Mouse (Mus musculus): ENCODE measurements at regions not wholly inside any gene's neighbourhood (a gene's known extent, or its start where the extent isn't known, plus 50 kb on each side); places are given as distances from the start of the nearest gene placed in this dataset.

DNA sequence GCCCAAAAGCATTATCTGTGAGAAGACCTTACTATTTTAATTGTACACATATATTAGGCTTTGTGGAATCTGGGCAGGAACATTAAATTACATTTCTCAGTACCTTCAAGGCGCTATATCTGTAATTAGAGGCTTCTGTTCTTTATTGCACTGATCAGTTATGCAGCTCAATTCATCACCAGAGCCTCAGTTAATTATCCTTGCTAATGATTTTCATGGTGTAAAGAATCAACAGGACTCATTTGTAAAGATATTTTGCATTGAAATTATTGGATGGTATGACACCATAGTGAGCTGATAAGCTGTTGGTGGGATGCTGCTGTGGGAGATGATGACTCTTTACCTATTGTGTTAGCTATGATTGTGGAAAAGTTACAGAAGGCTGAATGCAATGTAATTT lies 1490.9 kb upstream of the Slc39a10 start:
- H3K4me2 ChIP-seq (replicated peaks): no peak overlapping the region
- no peak overlapping the region for H3K4me3 ChIP-seq
- no peaks in the 10 kb centered on the region for H3K4me1 ChIP-seq
- H3K27ac ChIP-seq: no peak overlapping the region
- no peaks in the 10 kb centered on the region for H3K36me3 ChIP-seq
- ATAC-seq (ENCODE audit: low FRiP score): 0 out of 2 replicates have a peak, but pooled peaks have one; percentile 22
- no peaks in the 10 kb centered on the region for H3K9me3 ChIP-seq (replicated peaks)
- WGBS: 73% methylated on average over 1 of the region's 1 CpGs
- no peak overlapping the region for H3K9ac ChIP-seq
- no peaks in the 10 kb centered on the region for H3K27me3 ChIP-seq

DNA sequence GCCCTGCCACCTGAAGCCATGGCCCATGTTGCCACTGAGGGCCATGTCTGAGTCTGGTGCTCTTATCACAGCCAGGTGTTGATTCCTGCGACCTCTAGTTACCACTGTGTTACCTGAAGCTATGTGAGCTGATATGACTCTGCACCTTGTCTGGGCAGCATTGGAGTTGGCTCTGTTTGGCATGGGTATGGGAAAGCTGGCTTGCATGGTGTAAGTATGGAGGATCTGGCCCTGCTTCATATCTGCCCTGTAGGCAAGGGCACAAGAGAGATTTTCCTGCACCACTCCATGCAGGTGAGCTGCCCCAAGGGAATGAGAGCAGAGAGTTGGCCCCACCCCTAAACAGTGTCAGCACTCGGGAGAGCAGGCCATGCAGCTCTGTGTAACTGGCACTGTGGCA lies 1487.5 kb upstream of the Slc39a10 start:
- no peak overlapping the region for H3K9ac ChIP-seq
- no peak overlapping the region for H3K27ac ChIP-seq
- no peak overlapping the region for H3K4me2 ChIP-seq (replicated peaks)
- H3K4me3 ChIP-seq: no peak overlapping the region
- no peaks in the 10 kb centered on the region for H3K36me3 ChIP-seq
- no peaks in the 10 kb centered on the region for H3K4me1 ChIP-seq
- H3K27me3 ChIP-seq: no peaks in the 10 kb centered on the region
- 72% methylated on average over 2 of the region's 2 CpGs for WGBS
- ATAC-seq (ENCODE audit: low FRiP score): no peak
- no peaks in the 10 kb centered on the region for H3K9me3 ChIP-seq (replicated peaks)

DNA sequence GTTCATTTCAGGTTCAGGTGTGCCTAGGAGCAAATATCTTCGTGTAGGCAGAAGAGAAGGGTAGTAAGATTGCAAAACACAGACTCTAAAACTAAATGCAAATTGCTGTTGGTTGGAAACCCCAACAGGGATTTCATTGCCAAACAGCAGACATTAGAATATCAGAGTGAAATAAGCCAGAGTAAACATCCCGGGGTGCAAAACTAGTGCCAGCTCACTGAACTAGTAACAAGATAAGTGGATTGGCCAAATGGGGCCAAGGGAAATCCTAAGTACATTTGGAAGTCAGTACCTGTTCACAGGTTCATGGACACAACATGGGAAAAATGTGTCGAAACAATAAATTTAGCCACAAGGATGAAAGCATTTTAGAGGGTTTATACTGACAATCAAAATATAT lies 1458.8 kb upstream of the Slc39a10 start:
- Histone ChIP-seq H3K27ac (no peak overlapping the region), H3K9ac (no peak overlapping the region), H3K36me3 (no peaks in the 10 kb centered on the region), H3K9me3 (replicated peaks) (no peaks in the 10 kb centered on the region), H3K4me2 (replicated peaks) (no peak overlapping the region), H3K4me3 (no peak overlapping the region), H3K4me1 (no peaks in the 10 kb centered on the region), H3K27me3 (no peaks in the 10 kb centered on the region)
- ATAC-seq (ENCODE audit: low FRiP score): no peak
- 82% methylated on average over 3 of the region's 3 CpGs for WGBS

DNA sequence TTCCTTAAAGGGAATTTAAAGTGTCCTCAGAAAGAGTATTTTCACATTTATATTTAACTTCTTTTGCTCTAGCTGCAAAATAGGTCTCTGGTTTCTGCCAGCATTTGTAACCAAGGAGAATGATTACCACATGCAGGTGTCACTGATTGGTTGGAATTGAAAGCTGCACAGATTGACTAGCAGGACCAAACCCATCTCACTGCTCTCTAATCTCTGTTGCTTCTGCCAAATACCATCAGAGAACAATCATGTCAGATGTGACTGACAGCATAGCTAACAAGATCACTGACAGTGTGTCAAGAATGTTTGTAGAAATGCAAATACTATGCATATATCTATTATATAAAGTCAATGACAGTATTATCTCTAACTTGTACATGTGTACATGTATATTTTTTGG lies 1450.3 kb upstream of the Slc39a10 start:
- Histone ChIP-seq H3K27ac (no peak overlapping the region), H3K4me2 (replicated peaks) (no peak overlapping the region), H3K4me1 (no peaks in the 10 kb centered on the region), H3K36me3 (no peaks in the 10 kb centered on the region), H3K27me3 (no peaks in the 10 kb centered on the region), H3K4me3 (no peak overlapping the region), H3K9ac (no peak overlapping the region), H3K9me3 (replicated peaks) (no peaks in the 10 kb centered on the region)
- no peak for ATAC-seq (ENCODE audit: low FRiP score)
